Mouse (Mus musculus): Measurements from ENCODE around the gene P2rx4.

DNA sequence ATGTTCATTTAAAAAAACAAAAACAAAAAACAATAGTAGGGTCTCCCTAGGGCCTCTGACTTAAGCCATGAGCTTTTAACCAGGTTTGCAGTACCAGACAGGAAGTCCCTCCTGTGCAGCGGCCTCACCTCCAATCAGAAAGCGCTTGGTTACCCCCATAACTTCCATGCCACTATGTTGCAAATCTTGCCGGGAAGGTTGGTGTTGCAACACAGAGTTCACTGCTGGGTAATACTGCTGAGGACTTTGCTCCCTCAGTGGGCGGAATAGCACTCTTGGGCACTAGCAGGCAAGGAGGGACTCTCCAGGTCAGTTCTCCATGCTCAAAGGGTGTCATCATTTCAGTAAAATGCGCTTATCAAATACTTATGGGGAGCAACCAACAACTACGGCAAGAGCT, 44.8 kb upstream of the P2rx4 start:
- TF ChIP-seq CTCF (IDR thresholded peaks at IDR 0.05; ENCODE audit: low read depth, low read length), result no peak
- no peak for TF ChIP-seq POLR2A (IDR thresholded peaks at IDR 0.05; ENCODE audit: insufficient read depth, low read length)
- no peak for TF ChIP-seq EP300 (IDR thresholded peaks at IDR 0.05; ENCODE audit: insufficient read depth, low read depth, low read length)

All from ES-Bruce4 (cell line).